Mouse (Mus musculus) heart, adult 2 months (tissue): ENCODE results near the gene Hoxa10.

Experiments
- CTCF ChIP-seq: fragments of 200-600 bp; IDR thresholded peaks from 2 replicates; pipeline ENCODE4 v1.8.1; 2022; ENCODE audit warnings: antibody characterized with exemption, mild to moderate bottlenecking, moderate library complexity
- EP300 ChIP-seq: fragments of 200-500 bp; IDR thresholded peaks from 2 replicates; pipeline ENCODE4 v1.6.1; 2011; ENCODE audit warnings: low read depth, low read length, control low read depth; ENCODE audit not compliant: insufficient read depth
- POLR2A ChIP-seq: fragments of 200-500 bp; IDR thresholded peaks from 2 replicates; pipeline ENCODE4 v1.6.1; 2011; ENCODE audit warnings: mild to moderate bottlenecking, low read depth, low read length, control low read depth; ENCODE audit not compliant: insufficient read depth

DNA sequence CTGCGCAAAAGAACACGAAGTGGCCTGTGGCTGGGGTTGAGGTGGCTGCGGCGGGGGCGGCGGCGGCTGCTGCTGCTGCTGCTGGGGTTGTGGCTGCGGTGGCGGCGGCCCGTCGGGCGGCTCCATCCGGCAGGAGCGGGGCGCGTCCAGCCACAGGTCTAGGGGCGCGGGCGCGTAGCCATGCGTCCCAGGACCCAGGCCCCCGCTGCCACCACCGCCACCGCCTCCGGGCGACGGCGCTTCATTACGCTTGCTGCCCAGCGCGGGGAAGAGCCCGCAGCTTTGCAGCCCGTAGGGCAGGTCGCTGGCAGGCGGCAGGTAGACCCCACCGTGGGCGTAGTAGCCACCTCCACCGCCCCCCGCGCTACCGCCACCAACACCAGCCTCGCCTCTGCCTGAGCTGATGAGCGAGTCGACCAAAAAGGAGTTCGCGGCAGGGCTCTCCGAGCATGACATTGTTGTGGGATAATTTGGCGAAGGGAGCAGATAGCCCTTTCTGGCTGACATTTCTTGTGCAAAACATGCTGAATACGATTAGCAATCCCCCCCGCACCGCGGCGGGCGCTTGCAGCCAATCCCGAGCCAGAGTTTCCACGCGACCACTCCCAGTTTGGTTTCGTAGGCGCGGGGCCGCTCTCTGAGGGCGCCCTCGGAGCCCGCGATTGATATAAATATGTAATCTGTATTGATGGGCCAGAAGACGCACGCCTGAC, 6.1 kb downstream of the Hoxa10 start:
- no peak for TF ChIP-seq CTCF
- no peak for TF ChIP-seq POLR2A
- no peak for TF ChIP-seq EP300
